Mouse (Mus musculus) kidney, postnatal 10 days (tissue): ENCODE results near the gene 1700057G04Rik.

Experiments
- DNase-seq: peaks from one replicate; pipeline ENCODE4 v3.0.0; 2021; ENCODE audit warnings: mixed read lengths

1700057G04Rik gene

DNA sequence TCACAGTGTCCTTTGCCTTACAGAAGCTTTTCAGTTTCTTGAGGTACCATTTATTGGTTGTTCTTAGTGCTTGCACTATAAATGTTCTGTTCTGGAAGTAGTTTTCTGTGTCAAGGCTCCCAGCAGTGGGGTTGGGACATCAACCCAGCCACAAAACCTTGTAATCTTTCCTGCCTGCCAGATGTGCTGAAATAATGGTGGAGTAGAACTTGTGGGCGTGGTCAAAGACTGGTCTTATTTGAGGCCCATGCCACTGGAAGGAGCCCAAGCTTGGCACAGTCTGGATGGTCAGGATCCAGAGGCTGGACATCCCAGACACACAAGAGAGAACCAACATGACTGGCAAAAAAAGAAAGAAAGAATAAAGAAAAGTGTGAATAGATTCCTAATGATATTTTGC is 78.2 kb downstream of the 1700057G04Rik start:
- DNase-seq: no peak

DNA sequence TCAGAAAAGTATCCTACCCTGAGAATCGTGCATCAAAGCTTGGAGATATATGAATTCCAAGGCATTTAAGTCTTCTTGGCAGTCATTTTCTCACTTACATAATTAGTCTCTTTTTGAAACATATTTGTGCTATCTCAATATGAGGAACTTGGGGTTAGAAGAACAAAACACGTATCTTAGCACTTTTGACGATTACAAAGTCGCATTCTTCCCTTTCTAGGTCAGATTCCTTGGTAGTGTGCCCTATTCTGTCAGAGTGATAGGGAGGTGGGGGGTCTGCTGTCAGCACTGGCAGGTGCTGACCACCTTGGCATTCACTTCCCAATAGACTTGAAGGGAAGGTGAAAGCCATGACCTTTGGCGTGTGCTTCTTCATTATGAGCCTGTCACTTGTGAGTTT is 93.5 kb downstream of the 1700057G04Rik start:
- no peak for DNase-seq
